ENCODE assay signal across 17 mouse cellular contexts in genomic region chr9:114770224-114770623, GRCm38 (mm10). TPM values are rescaled to one million over a fixed set of nuclear protein-coding genes. Genes with fewer than 3 reads are reported as not detected.
DNase-seq lines count a peak whose midpoint lies in the region; ATAC-seq lines count a peak whose summit lies in the region.
"Had no signal": no experiment of that assay in that cellular context is flagged by ENCODE, and none has a peak within 500 bp of the region (broad histone marks: within the 10 kb centered on the region; RNA-seq: fewer than 3 reads in every experiment).

No protein-coding gene starts in this region.

- ATAC-seq in liver, embryonic 12.5 days, result no peak
- no peak for ATAC-seq in midbrain, embryonic 13.5 days

- H3K27ac ChIP-seq in liver, embryonic 12.5 days, result no peak overlapping the region
- no peak overlapping the region for H3K27ac ChIP-seq in midbrain, embryonic 13.5 days
- H3K27ac ChIP-seq: embryonic facial prominence, embryonic 10.5 days; forebrain, embryonic 10.5 days; hindbrain, embryonic 12.5 days; kidney, embryonic 15.5 days; neural tube, embryonic 13.5 days had no signal

- no peak overlapping the region for H3K9ac ChIP-seq in liver, embryonic 12.5 days
- H3K9ac ChIP-seq in midbrain, embryonic 13.5 days (replicated peaks), result no peak overlapping the region
- H3K9ac ChIP-seq: hindbrain, embryonic 12.5 days; kidney, embryonic 15.5 days; neural tube, embryonic 13.5 days had no signal

- WGBS in liver, embryonic 12.5 days (ENCODE audit: insufficient replicate concordance), result 43% methylated on average over 4 of the region's 4 CpGs
- WGBS in midbrain, embryonic 13.5 days, result 88% methylated on average over 4 of the region's 4 CpGs

- H3K36me3 ChIP-seq in liver, embryonic 12.5 days, result peaks cover 33% of the 10 kb centered on the region
- peaks cover 10% of the 10 kb centered on the region; the same call in 1 of the 2 replicates for H3K36me3 ChIP-seq in midbrain, embryonic 13.5 days
- H3K36me3 ChIP-seq: neural tube, embryonic 13.5 days had no signal

- H3K27me3 ChIP-seq in liver, embryonic 12.5 days (replicated peaks), result no peaks in the 10 kb centered on the region
- H3K27me3 ChIP-seq in midbrain, embryonic 13.5 days, result no peaks in the 10 kb centered on the region
- H3K27me3 ChIP-seq: hindbrain, embryonic 12.5 days; kidney, embryonic 15.5 days; neural tube, embryonic 13.5 days had no signal

- H3K4me2 ChIP-seq in liver, embryonic 12.5 days, result no peak overlapping the region
- no peak overlapping the region for H3K4me2 ChIP-seq in midbrain, embryonic 13.5 days (replicated peaks)
- H3K4me2 ChIP-seq: heart, embryonic 11.5 days; hindbrain, embryonic 12.5 days; kidney, embryonic 15.5 days; neural tube, embryonic 13.5 days had no signal

- peak; percentile 21 for DNase-seq in liver
- DNase-seq in Muller cell, postnatal 12 days (ENCODE audit: inconsistent ontology term), result peak; percentile 14
- peak; percentile 27 for DNase-seq in lung, postnatal 14 days
- peak; percentile 66 for DNase-seq in thymus, postnatal 0 days (ENCODE audit: low spot score)
- DNase-seq in testis, postnatal 14 days (ENCODE audit: low spot score), result no peak
- DNase-seq in layer of hippocampus, adult 11-12 months (ENCODE audit: low spot score), result no peak
- DNase-seq: cerebellum, adult 18-20 months; layer of hippocampus, postnatal 36 days; right cerebral cortex, postnatal 14 days had no signal

- no peaks in the 10 kb centered on the region for H3K9me3 ChIP-seq in liver, embryonic 12.5 days (replicated peaks)
- no peaks in the 10 kb centered on the region for H3K9me3 ChIP-seq in midbrain, embryonic 13.5 days
- H3K9me3 ChIP-seq: embryonic facial prominence, embryonic 10.5 days; hindbrain, embryonic 12.5 days; kidney, embryonic 15.5 days; neural tube, embryonic 13.5 days had no signal

- H3K4me3 ChIP-seq in liver, embryonic 12.5 days, result no peak overlapping the region
- H3K4me3 ChIP-seq in midbrain, embryonic 13.5 days (replicated peaks), result no peak overlapping the region
- H3K4me3 ChIP-seq: embryonic facial prominence, embryonic 10.5 days; forebrain, embryonic 10.5 days; hindbrain, embryonic 12.5 days; kidney, embryonic 15.5 days; neural tube, embryonic 13.5 days had no signal

- H3K4me1 ChIP-seq in liver, embryonic 12.5 days, result peaks cover 3% of the 10 kb centered on the region
- peaks cover 13% of the 10 kb centered on the region; the same call in 1 of the 2 replicates for H3K4me1 ChIP-seq in midbrain, embryonic 13.5 days (replicated peaks)

RNA-seq across cellular contexts. Expression of gene Cmtm7, which starts 11.4 kb away (rescaled TPM):
- polyA plus RNA-seq in liver, embryonic 12.5 days (2016; fragmentation: Nextera tagmentation; extraction: Ambion mirVana), result 69.9 and 70.4 TPM in 2 replicates
- polyA plus RNA-seq in thymus, postnatal 0 days (2015; fragmentation: Nextera tagmentation; extraction: Ambion mirVana), result 299 and 301 TPM in 2 replicates
- polyA plus RNA-seq in midbrain, embryonic 13.5 days (2015; fragmentation: Nextera tagmentation; extraction: Ambion mirVana), result 19.5 and 21.1 TPM in 2 replicates

RNA-seq across cellular contexts. Expression of gene Cmtm6, which starts 39.3 kb away (rescaled TPM):
- polyA plus RNA-seq in liver, embryonic 12.5 days (2016; fragmentation: Nextera tagmentation; extraction: Ambion mirVana), result 26.0 and 29.1 TPM in 2 replicates
- 92.2 and 93.4 TPM in 2 replicates for polyA plus RNA-seq in thymus, postnatal 0 days (2015; fragmentation: Nextera tagmentation; extraction: Ambion mirVana)
- 19.0 TPM in 2 replicates for polyA plus RNA-seq in midbrain, embryonic 13.5 days (2015; fragmentation: Nextera tagmentation; extraction: Ambion mirVana)

Comparison
In these comparisons a context has a peak if more than half of its experiments do, and no peak if none do; other contexts are left out.
1. DNase-seq: peak in liver (single experiment), Muller cell, postnatal 12 days (single experiment), lung, postnatal 14 days (single experiment) and thymus, postnatal 0 days (single experiment); none in testis, postnatal 14 days (single experiment) and layer of hippocampus, adult 11-12 months (single experiment).